Mouse (Mus musculus) heart, adult 9 months (tissue): ENCODE results near the gene Ctsm.
"Not testable (repeated sequence)": the region's sequence is repeated elsewhere in the genome, so short reads cannot be mapped to it uniquely, and the experiment has no call there.

Experiments used
- DNase-seq, 2 experiments: peaks; one replicate each; pipeline ENCODE4 v3.0.0; 2022; ENCODE audit warnings: low spot score in 2 of 2

Gene Ctsm

DNA sequence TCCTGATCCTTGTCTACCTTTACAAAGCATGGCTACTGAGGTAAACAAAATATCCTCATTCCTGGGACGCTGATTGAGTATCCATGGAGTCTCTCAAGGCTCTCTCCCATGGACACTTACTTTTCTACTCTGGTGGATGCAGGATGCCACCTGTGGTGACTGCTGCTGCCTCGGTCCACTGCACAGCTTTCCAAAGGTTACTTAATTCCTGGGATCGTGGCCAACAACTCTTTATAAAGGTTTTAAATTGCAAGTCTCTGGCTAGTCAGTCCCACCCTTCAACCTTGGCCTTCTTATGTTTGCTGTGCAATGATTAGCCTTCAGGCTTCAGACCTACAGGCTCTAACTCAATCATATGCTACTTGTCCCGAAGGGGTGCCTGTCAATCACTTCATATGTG, at the start of gene Ctsm:
Ctsm (minus strand) TSS at position 209 of the 400 bp plus-strand sequence.
- no peak for DNase-seq

DNA sequence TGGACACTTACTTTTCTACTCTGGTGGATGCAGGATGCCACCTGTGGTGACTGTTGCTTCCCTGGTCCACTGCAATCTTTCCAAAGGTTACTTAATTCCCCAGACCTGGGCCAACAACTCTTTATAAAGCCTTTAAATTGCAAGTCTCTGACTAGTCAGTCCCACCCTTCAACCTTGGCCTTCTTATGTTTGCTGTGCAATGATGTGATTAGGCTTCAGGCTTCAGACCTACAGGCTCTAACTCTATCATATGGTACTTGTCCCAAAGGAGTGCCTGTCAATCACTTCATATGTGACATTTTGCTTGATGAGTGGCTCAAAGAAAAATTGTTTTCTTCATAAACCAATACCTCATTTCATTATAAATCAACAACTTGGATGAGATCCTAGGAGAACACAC, 28.4 kb upstream of the Ctsm start, which contains the start of gene Cts3:
Cts3 (minus strand) TSS at position 101 of the 400 bp plus-strand sequence.
- no peak for DNase-seq

DNA sequence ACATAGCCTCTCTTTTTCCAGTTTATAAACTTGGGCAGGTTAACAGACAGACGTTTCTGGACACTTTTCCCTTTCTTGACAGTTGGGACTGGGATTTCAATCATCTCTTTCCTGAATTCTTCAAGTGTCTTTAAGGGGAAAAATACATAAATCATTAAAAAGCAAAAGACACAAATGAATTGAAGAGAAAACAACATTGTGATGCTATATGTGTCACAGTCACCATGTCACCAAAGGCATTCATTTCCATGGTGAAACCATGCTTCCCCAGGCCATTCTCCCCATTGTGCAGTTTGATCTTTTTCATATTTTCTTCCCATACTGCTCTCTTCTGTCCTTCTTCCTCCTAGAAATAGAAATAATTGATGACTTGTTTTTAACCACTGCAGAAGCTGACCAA, 26.4 kb upstream of the Ctsm start, which contains the start of gene Gm49352:
Gm49352 (minus strand) TSS at position 101 of the 400 bp plus-strand sequence.
- not testable (repeated sequence) for DNase-seq
